In genomic region chr10:9650050-9650825, GRCm38 (mm10) we compare ENCODE assay signal across 13 mouse cellular contexts. TPM values are rescaled to one million over a fixed set of nuclear protein-coding genes. Genes with fewer than 3 reads are reported as not detected.
DNase-seq lines count a peak whose midpoint lies in the region; ATAC-seq and TF ChIP-seq lines count a peak whose summit lies in the region.
"Had no signal": no experiment of that assay in that cellular context is flagged by ENCODE, and none has a peak within 500 bp of the region (broad histone marks: within the 10 kb centered on the region; RNA-seq: fewer than 3 reads in every experiment).

No protein-coding gene starts in this region.

- H3K27ac ChIP-seq in heart, postnatal 0 days (ENCODE audit: low read depth): 0 out of 2 replicates have a peak overlapping the region, but pooled peaks have one; percentile 27
- peak overlapping the region; percentile 46; the same call in 1 of the 2 replicates for H3K27ac ChIP-seq in lung, embryonic 16.5 days (ENCODE audit: low read length)
- 0 out of 2 replicates have a peak overlapping the region, but pooled peaks have one; percentile 47 for H3K27ac ChIP-seq in forebrain, embryonic 11.5 days (ENCODE audit: low read depth, low read length)
- no peak overlapping the region for H3K27ac ChIP-seq in midbrain, embryonic 15.5 days
- H3K27ac ChIP-seq in thymus, adult 2 months (ENCODE audit: control insufficient read depth, insufficient read depth, low read length): no peak overlapping the region
- H3K27ac ChIP-seq: liver, embryonic 15.5 days had no signal

- TF ChIP-seq POLR2A in lung, adult 2 months (IDR thresholded peaks at IDR 0.05; ENCODE audit: borderline replicate concordance, extremely low read depth, low read depth, low read length): no peak
- no peak for TF ChIP-seq POLR2A in thymus, adult 2 months (IDR thresholded peaks at IDR 0.05; ENCODE audit: control insufficient read depth, extremely low read depth, insufficient read depth, low read length, poor library complexity)

- H3K27me3 ChIP-seq in heart, postnatal 0 days (ENCODE audit: control insufficient read depth, insufficient read depth, low read length): no peaks in the 10 kb centered on the region
- no peaks in the 10 kb centered on the region for H3K27me3 ChIP-seq in lung, embryonic 16.5 days (ENCODE audit: control insufficient read depth, insufficient read depth, low read depth, low read length)
- no peaks in the 10 kb centered on the region for H3K27me3 ChIP-seq in forebrain, embryonic 11.5 days (ENCODE audit: control insufficient read depth, insufficient read depth, low read length)
- H3K27me3 ChIP-seq in midbrain, embryonic 15.5 days (replicated peaks): no peaks in the 10 kb centered on the region
- no peaks in the 10 kb centered on the region for H3K27me3 ChIP-seq in thymus, adult 2 months (ENCODE audit: control insufficient read depth, insufficient read depth, low read length)
- H3K27me3 ChIP-seq: liver, embryonic 15.5 days had no signal

- H3K4me3 ChIP-seq in heart, postnatal 0 days (ENCODE audit: low read depth, low read length): no peak overlapping the region
- no peak overlapping the region for H3K4me3 ChIP-seq in lung, embryonic 16.5 days (ENCODE audit: low read length)
- no peak overlapping the region for H3K4me3 ChIP-seq in lung, adult 2 months (replicated peaks; ENCODE audit: extremely low read depth, low read depth, low read length)
- H3K4me3 ChIP-seq in forebrain, embryonic 11.5 days (ENCODE audit: low read depth, low read length): no peak overlapping the region
- no peak overlapping the region for H3K4me3 ChIP-seq in midbrain, embryonic 15.5 days
- H3K4me3 ChIP-seq in thymus, adult 2 months (ENCODE audit: control insufficient read depth, insufficient read depth, low read length): no peak overlapping the region
- H3K4me3 ChIP-seq: liver, embryonic 15.5 days had no signal

- no peak overlapping the region for H3K9ac ChIP-seq in heart, postnatal 0 days (replicated peaks; ENCODE audit: low read depth, low read length)
- H3K9ac ChIP-seq in lung, embryonic 16.5 days (ENCODE audit: low read length): no peak overlapping the region
- H3K9ac ChIP-seq in forebrain, embryonic 11.5 days (ENCODE audit: low read length): 0 out of 2 replicates have a peak overlapping the region, but pooled peaks have one; percentile 9
- no peak overlapping the region for H3K9ac ChIP-seq in midbrain, embryonic 15.5 days
- H3K9ac ChIP-seq: liver, embryonic 15.5 days had no signal

- no peaks in the 10 kb centered on the region for H3K9me3 ChIP-seq in heart, postnatal 0 days (replicated peaks; ENCODE audit: control insufficient read depth, low read length)
- H3K9me3 ChIP-seq in lung, embryonic 16.5 days (ENCODE audit: control insufficient read depth, low read length): no peaks in the 10 kb centered on the region
- no peaks in the 10 kb centered on the region for H3K9me3 ChIP-seq in forebrain, embryonic 11.5 days (ENCODE audit: control insufficient read depth, low read length)
- no peaks in the 10 kb centered on the region for H3K9me3 ChIP-seq in midbrain, embryonic 15.5 days
- H3K9me3 ChIP-seq: liver, embryonic 15.5 days had no signal

- peaks cover 14% of the 10 kb centered on the region for H3K4me1 ChIP-seq in heart, postnatal 0 days (ENCODE audit: control insufficient read depth, insufficient read depth)
- H3K4me1 ChIP-seq in lung, embryonic 16.5 days (replicated peaks; ENCODE audit: control insufficient read depth, insufficient read depth, low read length): peaks cover 8% of the 10 kb centered on the region
- H3K4me1 ChIP-seq in lung, adult 2 months (ENCODE audit: control insufficient read depth, insufficient read depth, low read length): peaks cover 12% of the 10 kb centered on the region
- peaks cover 4% of the 10 kb centered on the region; the same call in 1 of the 2 replicates for H3K4me1 ChIP-seq in forebrain, embryonic 11.5 days (replicated peaks; ENCODE audit: control insufficient read depth, insufficient read depth, low read length)
- H3K4me1 ChIP-seq in midbrain, embryonic 15.5 days: peaks cover 18% of the 10 kb centered on the region
- no peaks in the 10 kb centered on the region for H3K4me1 ChIP-seq in thymus, adult 2 months (replicated peaks; ENCODE audit: control insufficient read depth, insufficient read depth, low read length)
- H3K4me1 ChIP-seq: liver, embryonic 15.5 days had no signal

- intact Hi-C loops in heart, postnatal 10 days (cut with DNase I): no loop called here

- TF ChIP-seq EP300 in heart, postnatal 0 days (IDR thresholded peaks at IDR 0.05; ENCODE audit: low read depth): no peak

- DNase-seq in heart, postnatal 0 days (ENCODE audit: low spot score): peak; percentile 40
- DNase-seq in heart, postnatal 10 days: no peak
- DNase-seq in lung, adult 2 months: no peak
- DNase-seq in forebrain, embryonic 11.5 days (ENCODE audit: low spot score): peak; percentile 64
- DNase-seq in thymus, adult 2 months: no peak
- no peak for DNase-seq in thymus, postnatal 0 days (ENCODE audit: low spot score)
- DNase-seq: cerebellum, postnatal 25 days; gastrocnemius, postnatal 14 days; kidney, adult 11 months had no signal

- 44% methylated on average over 6 of the region's 6 CpGs for WGBS in heart, postnatal 0 days
- WGBS in lung, embryonic 16.5 days: 43% methylated on average over 6 of the region's 6 CpGs
- WGBS in lung, adult 2 months: 30% methylated on average over 6 of the region's 6 CpGs
- WGBS in forebrain, embryonic 11.5 days: 51% methylated on average over 6 of the region's 6 CpGs
- 38% methylated on average over 6 of the region's 6 CpGs for WGBS in midbrain, embryonic 15.5 days
- WGBS in thymus, adult 2 months: 19% methylated on average over 6 of the region's 6 CpGs

- TF ChIP-seq CTCF in heart, postnatal 0 days (IDR thresholded peaks at IDR 0.05; ENCODE audit: low read depth): no peak
- no peak for TF ChIP-seq CTCF in lung, adult 2 months (IDR thresholded peaks at IDR 0.05; ENCODE audit: insufficient read depth, low read length)
- no peak for TF ChIP-seq CTCF in thymus, adult 2 months (IDR thresholded peaks at IDR 0.05; ENCODE audit: borderline replicate concordance, control insufficient read depth, extremely low read depth, insufficient read depth, low read length, poor library complexity)

- no peak overlapping the region for H3K4me2 ChIP-seq in heart, postnatal 0 days (ENCODE audit: low read depth, low read length)
- H3K4me2 ChIP-seq in lung, embryonic 16.5 days (ENCODE audit: low read depth, low read length): no peak overlapping the region
- H3K4me2 ChIP-seq in forebrain, embryonic 11.5 days (ENCODE audit: low read depth, low read length, severe bottlenecking): no peak overlapping the region
- no peak overlapping the region for H3K4me2 ChIP-seq in midbrain, embryonic 15.5 days
- H3K4me2 ChIP-seq: liver, embryonic 15.5 days had no signal

- H3K36me3 ChIP-seq in heart, postnatal 0 days (replicated peaks; ENCODE audit: control insufficient read depth, insufficient read depth, low read length): no peaks in the 10 kb centered on the region
- H3K36me3 ChIP-seq in lung, embryonic 16.5 days (ENCODE audit: control insufficient read depth, insufficient read depth, low read length): no peaks in the 10 kb centered on the region
- no peaks in the 10 kb centered on the region for H3K36me3 ChIP-seq in forebrain, embryonic 11.5 days (ENCODE audit: control insufficient read depth, insufficient read depth, low read length)
- H3K36me3 ChIP-seq in midbrain, embryonic 15.5 days (replicated peaks): no peaks in the 10 kb centered on the region
- no peaks in the 10 kb centered on the region for H3K36me3 ChIP-seq in thymus, adult 2 months (ENCODE audit: control insufficient read depth, insufficient read depth, low read length)
- H3K36me3 ChIP-seq: liver, embryonic 15.5 days had no signal

- peak; percentile 51; the same call in 1 of the 2 replicates for ATAC-seq in heart, postnatal 0 days (ENCODE audit: insufficient read depth, low read depth)
- no peak for ATAC-seq in lung, embryonic 16.5 days (ENCODE audit: low read depth)
- peak; percentile 76 for ATAC-seq in forebrain, embryonic 11.5 days (replicated peaks; ENCODE audit: low FRiP score)
- ATAC-seq in midbrain, embryonic 15.5 days (replicated peaks): peak; percentile 51

RNA-seq across cellular contexts. Expression of gene Samd5, which starts 24.8 kb away (rescaled TPM):
- total RNA-seq in heart, postnatal 0 days (2014; rRNA removed; ENCODE audit: low replicate concordance): 5.6 and 12.8 TPM in 2 replicates
- polyA plus RNA-seq in heart, postnatal 0 days (2015; fragmentation: Nextera tagmentation; extraction: Ambion mirVana): 1.8 and 2.0 TPM in 2 replicates
- total RNA-seq in heart, postnatal 10 days (2021): 10 to 100 TPM in 1 of 2 experiments, 1 to 10 TPM in 1; 7.9 to 13.7 TPM
- 7.6 and 8.9 TPM in 2 replicates for polyA plus RNA-seq in lung, embryonic 16.5 days (2015; fragmentation: Nextera tagmentation; extraction: Ambion mirVana)
- 3.2 and 3.4 TPM in 2 replicates for polyA plus RNA-seq in lung, adult 2 months (2012; rRNA removed)
- polyA plus RNA-seq in forebrain, embryonic 11.5 days (2014; fragmentation: Nextera tagmentation; extraction: Ambion mirVana): 7.3 and 7.4 TPM in 2 replicates
- polyA plus RNA-seq in midbrain, embryonic 15.5 days (2015; fragmentation: Nextera tagmentation; extraction: Ambion mirVana): 8.0 and 9.8 TPM in 2 replicates
- polyA plus RNA-seq in thymus, adult 2 months (2012; rRNA removed): 1.3 TPM in 2 replicates
- polyA plus RNA-seq in thymus, postnatal 0 days (2015; fragmentation: Nextera tagmentation; extraction: Ambion mirVana): 0.98 and 1.4 TPM in 2 replicates
- polyA plus RNA-seq: C2C12 had no signal

Comparison
In these comparisons a context has a peak if more than half of its experiments do, and no peak if none do; other contexts are left out.
1. DNase-seq: peak in heart, postnatal 0 days (single experiment) and forebrain, embryonic 11.5 days (single experiment); none in heart, postnatal 10 days (0 of 2), lung, adult 2 months (single experiment), thymus, adult 2 months (single experiment) and thymus, postnatal 0 days (single experiment).
2. H3K27ac ChIP-seq: peak in heart, postnatal 0 days (single experiment), lung, embryonic 16.5 days (single experiment) and forebrain, embryonic 11.5 days (single experiment); none in midbrain, embryonic 15.5 days (single experiment) and thymus, adult 2 months (single experiment).